Mouse (Mus musculus) thymus, postnatal 25 days (tissue): ENCODE measurements around the gene Robo1.

Experiments used
- DNase-seq: peaks from one replicate; pipeline ENCODE4 v3.0.0; 2022

Gene Robo1

DNA sequence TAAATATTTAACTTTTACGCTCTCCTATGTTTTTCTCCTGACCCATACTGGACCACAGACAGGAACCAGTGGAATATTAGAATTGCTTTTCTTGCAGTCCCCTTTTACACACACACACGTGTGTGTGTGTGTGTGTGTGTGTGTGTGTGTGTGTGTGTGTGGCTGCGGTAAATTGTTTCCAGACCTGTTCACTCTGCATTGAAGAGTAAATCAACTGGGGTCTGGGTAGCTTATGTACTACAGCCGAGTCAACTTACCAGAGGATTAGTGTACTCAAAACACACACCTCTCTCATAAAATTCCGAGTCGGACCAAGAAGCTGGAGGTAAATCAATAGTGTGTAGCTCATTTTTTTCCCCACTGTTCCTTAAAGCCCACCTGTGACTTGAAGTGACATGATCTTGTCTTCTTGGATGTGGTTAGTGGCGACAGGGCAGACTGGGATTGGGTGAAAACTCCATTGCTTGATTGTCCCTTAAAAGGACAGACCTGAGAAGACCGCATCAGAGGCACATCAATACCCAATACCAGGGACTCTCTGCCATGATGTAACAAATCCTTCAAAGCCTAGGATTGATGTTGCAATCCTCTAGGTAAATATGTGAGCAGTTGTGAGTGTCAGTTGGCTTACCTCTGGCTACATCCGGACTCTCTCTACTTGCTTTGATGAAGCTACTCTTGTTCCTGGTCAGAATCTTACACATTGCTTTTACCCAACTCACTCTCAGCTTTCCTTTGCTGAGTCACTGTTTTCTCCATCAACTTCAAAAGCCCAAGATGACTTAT lies 457.2 kb downstream of the Robo1 start:
- DNase-seq = no peak

- DNase-seq = no peak
These were observed 461.2 kb downstream of the Robo1 start for GRCm38 (mm10) chr16:72769214-72769834.

DNA sequence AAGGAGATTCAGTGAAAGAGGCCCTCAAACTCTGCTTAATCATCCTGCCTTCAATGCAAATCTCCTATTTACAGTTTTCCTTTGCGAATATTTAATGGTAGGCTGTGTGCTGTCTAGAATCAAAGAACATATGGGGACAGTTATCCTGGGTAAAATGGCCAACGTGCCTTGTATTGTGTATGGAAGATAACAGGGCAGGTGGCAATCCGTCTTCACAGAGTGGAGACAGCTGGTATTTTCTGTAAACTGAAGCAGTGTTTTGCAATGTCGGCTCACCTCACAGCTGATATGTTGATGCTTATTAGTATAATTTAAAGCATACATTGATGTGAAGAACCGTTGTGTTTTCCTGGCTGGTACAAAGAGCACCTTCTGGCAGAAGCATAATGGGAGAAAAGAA lies 464.2 kb downstream of the Robo1 start:
- no peak for DNase-seq

DNA sequence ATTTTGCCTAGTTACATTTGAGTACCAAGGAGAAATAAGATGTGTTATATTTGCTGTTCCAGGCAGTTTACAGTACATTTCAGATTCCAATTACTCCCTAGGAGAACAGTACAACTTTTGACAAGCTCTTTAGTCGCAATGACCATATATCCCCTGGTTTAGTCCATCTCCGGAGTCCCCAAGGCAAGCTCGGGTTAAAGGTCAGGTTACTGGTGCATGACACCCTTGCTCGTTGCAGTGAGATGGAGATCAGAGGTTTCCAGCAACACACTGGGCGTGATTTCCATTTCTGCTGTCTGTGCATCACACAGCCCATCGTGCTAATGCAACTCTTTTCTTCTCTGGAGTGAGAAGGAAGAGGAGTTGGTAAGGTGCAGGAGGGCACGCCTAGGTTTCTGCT lies 464.9 kb downstream of the Robo1 start:
- DNase-seq = no peak

- no peak for DNase-seq
These were observed 470.4 kb downstream of the Robo1 start for GRCm38 (mm10) chr16:72778520-72778919.

DNA sequence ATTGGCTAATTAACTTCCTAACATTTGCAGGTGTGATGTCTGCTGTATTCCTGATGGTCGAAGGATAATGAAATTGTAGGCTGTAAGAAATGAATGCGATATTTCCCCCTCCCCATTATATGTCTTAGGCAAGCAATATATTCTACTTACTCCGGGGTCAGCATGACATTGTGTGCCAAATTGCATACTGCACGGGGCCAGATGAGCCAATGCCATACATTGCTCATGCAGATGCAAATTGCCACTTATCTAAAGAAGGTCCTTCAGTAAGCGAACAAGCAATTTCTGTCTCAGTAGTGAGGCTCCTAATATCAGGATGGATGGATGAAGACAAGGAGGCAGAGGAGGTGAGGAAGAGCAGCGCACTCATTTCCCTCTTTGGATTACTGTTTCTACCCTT lies 474.1 kb downstream of the Robo1 start:
- DNase-seq = no peak

GRCm38 (mm10) chr16:72786079-72786478 lies 478.0 kb downstream of the Robo1 start:
- DNase-seq = no peak

DNA sequence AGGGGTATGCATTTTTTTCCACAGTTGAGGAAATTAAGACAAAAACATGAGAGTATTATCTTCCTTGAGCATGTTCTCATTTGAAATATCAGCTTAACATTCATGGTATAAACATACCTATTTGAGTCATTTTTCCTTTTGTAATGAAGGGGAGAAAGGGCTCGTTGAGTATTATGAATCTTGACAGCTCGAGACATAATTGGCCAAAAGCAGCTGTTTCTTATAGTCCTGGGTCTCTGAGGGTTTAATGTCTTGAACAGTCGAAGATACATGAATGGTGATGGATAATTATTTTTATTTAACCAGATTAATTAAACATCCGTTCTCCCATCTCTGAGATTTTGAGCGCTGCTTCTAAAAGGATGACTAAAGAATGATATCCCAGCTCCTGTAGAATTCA lies 478.5 kb downstream of the Robo1 start:
- DNase-seq = no peak

DNA sequence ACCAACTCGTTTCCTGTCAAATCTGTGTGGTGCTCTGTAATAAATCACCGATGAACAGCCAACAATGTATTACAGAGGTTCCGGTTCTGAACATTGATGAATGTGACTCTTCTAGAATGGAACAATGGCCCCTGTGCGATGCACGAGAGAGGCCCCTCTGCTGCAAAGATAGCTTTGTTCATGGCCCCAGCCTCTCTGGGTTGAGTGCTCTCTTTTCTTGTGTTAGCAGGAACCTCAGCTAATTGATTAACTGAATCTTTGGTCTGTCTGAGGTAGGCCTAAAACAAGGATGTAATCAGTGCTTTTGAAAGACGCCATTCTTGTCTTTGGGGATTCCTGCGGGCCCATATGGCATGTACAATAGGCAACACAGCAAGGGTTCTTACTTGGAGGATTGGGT lies 479.9 kb downstream of the Robo1 start:
- no peak for DNase-seq

DNA sequence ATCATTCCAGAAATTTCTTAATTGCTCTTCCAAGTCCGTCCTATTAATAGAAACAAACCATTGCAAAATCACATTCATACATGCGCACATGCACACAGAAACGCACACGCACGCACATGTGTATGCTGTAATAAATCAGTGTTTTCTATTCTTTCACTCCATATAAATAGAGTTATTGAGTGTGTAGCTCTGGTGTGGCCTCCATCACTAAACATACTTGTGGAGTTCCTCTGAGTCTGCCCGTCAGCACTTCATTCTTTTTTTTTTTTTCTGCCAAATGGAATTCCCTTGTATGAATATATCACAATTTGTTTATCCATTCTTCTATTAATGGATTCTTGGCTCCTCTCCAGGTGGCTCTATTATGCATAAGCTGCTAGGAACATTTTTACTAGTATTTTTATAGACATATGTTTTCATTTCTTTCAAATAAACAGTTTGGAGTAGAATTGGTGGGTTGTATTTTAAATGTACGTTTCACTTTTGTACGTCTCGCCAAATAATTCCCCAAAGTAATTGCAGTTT lies 483.1 kb downstream of the Robo1 start:
- no peak for DNase-seq

- DNase-seq = no peak
These were observed 486.7 kb downstream of the Robo1 start for GRCm38 (mm10) chr16:72794692-72795378.

- no peak for DNase-seq
These were observed 487.2 kb downstream of the Robo1 start for GRCm38 (mm10) chr16:72795379-72795712.

DNA sequence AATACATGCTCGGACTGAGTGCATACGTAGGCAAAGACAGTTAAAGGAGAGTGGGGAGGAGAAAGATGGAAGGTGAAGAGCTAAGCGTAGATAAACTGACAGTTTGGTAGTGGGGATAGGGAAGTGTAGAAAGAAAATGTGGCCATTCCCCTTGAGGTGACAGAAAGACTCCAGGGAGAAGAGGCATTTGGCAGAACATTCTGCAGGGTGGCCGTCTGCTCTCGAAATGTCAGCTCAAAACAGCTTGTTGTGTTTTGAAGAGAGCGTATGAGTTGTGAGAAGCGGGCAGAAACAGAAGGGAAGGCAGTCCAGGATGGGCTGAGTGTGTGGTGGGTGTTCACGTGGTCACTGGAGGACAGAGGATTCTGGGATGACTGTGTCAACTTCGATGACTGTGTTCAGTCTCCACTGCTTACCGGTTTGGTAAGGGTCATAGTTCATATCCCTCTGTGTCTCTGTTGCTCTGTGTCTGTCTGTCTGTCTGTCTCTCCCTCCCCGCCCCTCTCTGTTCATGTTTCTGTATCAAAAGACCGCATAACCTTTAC lies 490.4 kb downstream of the Robo1 start:
- DNase-seq = no peak

- no peak for DNase-seq
These were observed 492.1 kb downstream of the Robo1 start for GRCm38 (mm10) chr16:72800121-72800749.

- no peak for DNase-seq
These were observed 492.7 kb downstream of the Robo1 start for GRCm38 (mm10) chr16:72800788-72801187.

GRCm38 (mm10) chr16:72808351-72808750 lies 500.2 kb downstream of the Robo1 start:
- DNase-seq = no peak

DNA sequence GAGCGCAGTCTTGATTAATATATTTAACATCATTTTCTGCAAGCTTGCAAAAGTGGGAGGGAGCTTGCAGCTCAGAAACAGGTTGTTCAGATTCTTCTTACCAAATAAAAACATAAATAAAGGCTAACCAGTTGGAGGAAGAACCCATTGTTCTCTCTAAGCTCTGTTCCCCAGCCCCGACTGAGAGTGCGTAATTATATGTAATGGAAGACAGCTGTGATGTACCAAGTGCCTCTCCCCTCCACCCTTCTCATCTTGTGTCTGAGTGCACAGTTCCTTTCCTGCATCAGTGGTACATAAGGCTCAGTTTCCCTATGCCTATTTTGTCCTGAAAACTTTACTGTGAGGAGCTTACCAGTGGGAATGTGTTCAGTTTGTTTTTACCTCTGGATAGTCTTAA lies 502.8 kb downstream of the Robo1 start:
- no peak for DNase-seq

DNA sequence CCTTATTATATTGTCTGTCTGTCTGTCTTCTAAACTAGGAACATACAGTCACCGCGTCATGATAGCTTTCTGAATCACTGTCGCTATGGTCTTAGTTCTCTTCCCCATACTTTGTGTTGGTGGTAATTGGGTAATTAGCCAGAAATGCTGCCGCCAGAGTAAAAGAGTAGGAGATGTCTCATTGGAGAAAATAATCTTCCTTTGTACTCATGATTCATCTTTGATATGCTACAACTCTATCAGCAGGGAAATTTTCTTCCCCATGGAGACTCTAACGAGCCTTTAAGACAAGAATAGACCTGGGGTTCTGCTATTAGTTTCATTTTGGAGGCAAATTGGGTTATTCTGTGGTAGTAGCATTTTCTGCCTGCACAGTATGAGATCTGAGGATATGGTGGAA lies 503.4 kb downstream of the Robo1 start:
- DNase-seq = no peak

DNA sequence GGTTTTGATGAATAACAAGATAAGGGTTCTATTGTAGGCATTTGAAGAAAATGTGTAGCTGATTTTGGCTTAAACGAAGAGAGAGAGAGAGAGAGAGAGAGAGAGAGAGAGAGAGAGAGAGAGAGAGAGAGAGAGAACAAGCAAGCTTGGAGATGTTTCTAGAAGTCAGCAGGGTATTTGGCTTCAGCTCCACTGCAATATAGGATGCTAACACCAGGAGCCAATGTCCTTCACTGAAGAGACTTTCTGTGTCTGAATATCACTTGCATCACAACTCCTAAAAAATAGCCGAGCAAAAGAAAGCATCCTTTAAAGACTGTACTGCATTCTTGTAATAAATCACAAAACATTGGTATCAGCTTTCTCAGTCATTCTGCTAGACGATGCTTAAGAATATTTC lies 503.8 kb downstream of the Robo1 start:
- DNase-seq = no peak

- no peak for DNase-seq
These were observed 520.3 kb downstream of the Robo1 start for GRCm38 (mm10) chr16:72828381-72828780.

GRCm38 (mm10) chr16:72829530-72829929 lies 521.4 kb downstream of the Robo1 start:
- no peak for DNase-seq

GRCm38 (mm10) chr16:72830394-72831056 lies 522.4 kb downstream of the Robo1 start:
- no peak for DNase-seq

DNA sequence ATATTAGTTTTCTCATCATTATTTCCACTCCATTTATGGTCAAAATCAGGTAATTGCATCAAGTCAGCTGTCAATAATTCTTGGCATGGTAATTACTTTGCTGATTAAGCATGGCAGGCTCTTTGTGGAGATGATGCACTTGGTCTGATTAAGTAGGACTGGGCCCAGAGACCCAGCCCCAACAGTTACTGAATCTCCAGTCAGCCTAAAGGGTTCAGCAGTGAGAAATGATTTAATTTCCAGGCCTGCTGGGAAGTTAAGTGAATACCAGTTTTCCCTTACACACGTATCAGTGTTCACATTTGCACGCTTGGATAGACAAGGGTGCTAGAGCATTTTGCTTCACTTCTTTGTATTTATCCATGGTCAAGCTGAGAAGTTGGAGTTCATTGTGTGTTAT lies 526.2 kb downstream of the Robo1 start:
- DNase-seq = no peak
